Mouse (Mus musculus) right cerebral cortex, postnatal 10 days (tissue): ENCODE measurements around the gene Dnaaf5.

Source experiments
- DNase-seq, 2 experiments: peaks; one replicate each; pipeline ENCODE4 v3.0.0; 2021; ENCODE audit warnings: low spot score in 2 of 2

Dnaaf5 gene

DNA sequence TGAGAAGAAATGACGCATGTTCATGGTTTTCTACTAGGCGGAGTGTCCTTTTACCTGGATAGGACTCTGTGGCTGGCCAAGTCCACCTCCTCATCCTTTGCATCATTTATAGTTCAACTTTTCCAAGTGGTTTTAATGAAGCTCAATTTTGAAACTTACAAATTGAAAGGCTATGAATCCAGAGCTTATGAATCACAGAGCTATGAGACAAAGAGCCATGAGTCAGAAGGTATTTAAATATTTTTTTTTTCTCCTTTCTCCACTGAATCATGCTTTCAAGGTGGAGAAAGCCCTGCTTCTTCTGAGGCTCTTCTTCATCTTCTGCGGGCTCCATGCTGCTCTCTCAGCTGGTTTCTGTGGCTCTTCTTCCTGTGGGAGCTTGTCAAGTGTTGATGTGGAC is 79.7 kb downstream of the Dnaaf5 start:
- DNase-seq: no peak

DNA sequence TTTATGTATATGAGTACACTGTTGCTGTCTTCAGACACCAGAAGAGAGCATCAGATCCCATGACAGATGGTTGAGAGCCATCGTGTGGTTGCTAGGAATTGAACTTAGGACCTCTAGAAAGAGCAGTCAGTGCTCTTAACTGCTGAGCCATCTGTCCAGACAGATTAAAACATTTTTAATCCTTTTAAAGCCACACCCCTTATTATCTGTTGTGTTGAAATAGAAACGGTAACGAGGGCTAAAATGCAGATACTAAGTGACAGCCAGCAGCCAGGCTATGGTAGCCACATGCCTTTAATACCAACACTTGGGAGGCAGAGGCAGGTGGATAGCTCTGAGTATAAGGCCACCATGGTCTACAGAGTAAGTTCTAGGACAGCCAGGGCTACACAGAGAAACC is 82.1 kb downstream of the Dnaaf5 start:
- no peak for DNase-seq

GRCm38 (mm10) chr5:139234423-139234822 is 84.4 kb downstream of the Dnaaf5 start:
- no peak for DNase-seq
